38 mouse cellular contexts compared by ENCODE assay signal in genomic region chr13:23133501-23133900, GRCm38 (mm10). TPM values are rescaled to one million over a fixed set of nuclear protein-coding genes. Genes with fewer than 3 reads are reported as not detected.
DNase-seq lines count a peak whose midpoint lies in the region; ATAC-seq and TF ChIP-seq lines count a peak whose summit lies in the region.
"Had no signal": no experiment of that assay in that cellular context is flagged by ENCODE, and none has a peak within 500 bp of the region (broad histone marks: within the 10 kb centered on the region; RNA-seq: fewer than 3 reads in every experiment).

No protein-coding gene starts in this region.

- no peak for DNase-seq in hindbrain, embryonic 11.5 days (ENCODE audit: low spot score)
- DNase-seq in ES-E14 (ENCODE audit: low read depth, low spot score) (peak; percentile 11), ZHBTc4 (ENCODE audit: low read depth, low spot score) (peak; percentile 33)
- no peak for DNase-seq in right cerebral cortex, postnatal 36 days (ENCODE audit: low spot score in 2 of 2)
- no peak for DNase-seq in T-cell, adult 2 months (ENCODE audit: low spot score)
- DNase-seq: adrenal gland, postnatal 10 days; adrenal gland, postnatal 36 days; B cell, adult 2 months; cerebellum, adult 11 months; cerebellum, adult 2 months; cerebellum, adult 9-11 months; cerebellum, postnatal 25 days; embryo, embryonic 11 days; forebrain, postnatal 0 days; gastrocnemius, adult 2 months; gastrocnemius, postnatal 14 days; heart, adult 11 months; kidney, adult 11 months; kidney, adult 9 months had no signal

- H3K36me3 ChIP-seq in hindbrain, embryonic 16.5 days (ENCODE audit: control insufficient read depth, insufficient read depth, low read length) = no peaks in the 10 kb centered on the region
- H3K36me3 ChIP-seq in hindbrain, embryonic 11.5 days (ENCODE audit: control insufficient read depth, insufficient read depth, low read length) = no peaks in the 10 kb centered on the region
- no peaks in the 10 kb centered on the region for H3K36me3 ChIP-seq in ES-E14 (ENCODE audit: control insufficient read depth, insufficient read depth, low read length, poor library complexity, severe bottlenecking)
- no peaks in the 10 kb centered on the region for H3K36me3 ChIP-seq in intestine, embryonic 16.5 days (ENCODE audit: control insufficient read depth, insufficient read depth, low read length)
- H3K36me3 ChIP-seq: embryonic facial prominence, embryonic 15.5 days had no signal

- no peaks in the 10 kb centered on the region for H3K27me3 ChIP-seq in hindbrain, embryonic 16.5 days (replicated peaks; ENCODE audit: control insufficient read depth, insufficient read depth, low read length)
- H3K27me3 ChIP-seq in hindbrain, embryonic 11.5 days (ENCODE audit: control insufficient read depth, insufficient read depth, low read length) = no peaks in the 10 kb centered on the region
- H3K27me3 ChIP-seq in intestine, embryonic 16.5 days (replicated peaks; ENCODE audit: control insufficient read depth, insufficient read depth, low read length) = no peaks in the 10 kb centered on the region
- H3K27me3 ChIP-seq: CH12.LX; embryonic facial prominence, embryonic 15.5 days had no signal

- H3K4me2 ChIP-seq in hindbrain, embryonic 16.5 days (ENCODE audit: low read length) = no peak overlapping the region
- no peak overlapping the region for H3K4me2 ChIP-seq in hindbrain, embryonic 11.5 days (replicated peaks; ENCODE audit: low read depth, low read length)
- no peak overlapping the region for H3K4me2 ChIP-seq in intestine, embryonic 16.5 days (ENCODE audit: low read depth, low read length)
- H3K4me2 ChIP-seq: embryonic facial prominence, embryonic 15.5 days; heart, embryonic 11.5 days; hindbrain, embryonic 14.5 days had no signal

- H3K4me1 ChIP-seq in hindbrain, embryonic 16.5 days (ENCODE audit: control insufficient read depth, insufficient read depth, low read depth, low read length) = no peaks in the 10 kb centered on the region
- no peaks in the 10 kb centered on the region for H3K4me1 ChIP-seq in hindbrain, embryonic 11.5 days (replicated peaks; ENCODE audit: control insufficient read depth, insufficient read depth, low read length)
- no peaks in the 10 kb centered on the region for H3K4me1 ChIP-seq in ES-E14 (ENCODE audit: control insufficient read depth in 2 of 2, insufficient read depth in 2 of 2, low read length in 2 of 2, poor library complexity in 1 of 2)
- H3K4me1 ChIP-seq in intestine, embryonic 16.5 days (ENCODE audit: control insufficient read depth, insufficient read depth, low read length) = no peaks in the 10 kb centered on the region
- H3K4me1 ChIP-seq: embryonic facial prominence, embryonic 15.5 days had no signal

- no peaks in the 10 kb centered on the region for H3K9me3 ChIP-seq in hindbrain, embryonic 16.5 days (ENCODE audit: control insufficient read depth, low read length)
- H3K9me3 ChIP-seq in hindbrain, embryonic 11.5 days (ENCODE audit: control insufficient read depth, low read length) = no peaks in the 10 kb centered on the region
- no peaks in the 10 kb centered on the region for H3K9me3 ChIP-seq in ES-E14 (ENCODE audit: control insufficient read depth, insufficient read depth, low read depth, low read length)
- H3K9me3 ChIP-seq in intestine, embryonic 16.5 days (ENCODE audit: control insufficient read depth, low read length) = no peaks in the 10 kb centered on the region
- H3K9me3 ChIP-seq: embryonic facial prominence, embryonic 15.5 days had no signal

- in situ Hi-C loops in ES-E14 (cut with MboI; ENCODE audit: low sequenced_read_pairs in 2 of 2, unreplicated experiment in 2 of 2) = no loop called here

- H3K27ac ChIP-seq in hindbrain, embryonic 16.5 days (ENCODE audit: low read depth, low read length) = no peak overlapping the region
- no peak overlapping the region for H3K27ac ChIP-seq in hindbrain, embryonic 11.5 days (ENCODE audit: low read depth, low read length)
- no peak overlapping the region for H3K27ac ChIP-seq in ES-E14 (ENCODE audit: insufficient read depth, low read depth, low read length, poor library complexity, severe bottlenecking)
- H3K27ac ChIP-seq in intestine, embryonic 16.5 days (ENCODE audit: low read length) = no peak overlapping the region
- H3K27ac ChIP-seq: embryonic facial prominence, embryonic 15.5 days; gastrocnemius, adult 2 months; hindbrain, embryonic 14.5 days had no signal

- WGBS in hindbrain, embryonic 16.5 days = 62% methylated on average over 1 of the region's 1 CpGs
- WGBS in hindbrain, embryonic 11.5 days = 84% methylated on average over 1 of the region's 1 CpGs
- 52% methylated on average over 1 of the region's 1 CpGs for WGBS in intestine, embryonic 16.5 days

- no peak overlapping the region for H3K9ac ChIP-seq in hindbrain, embryonic 16.5 days (ENCODE audit: low read depth, low read length)
- no peak overlapping the region for H3K9ac ChIP-seq in hindbrain, embryonic 11.5 days (ENCODE audit: low read depth, low read length)
- H3K9ac ChIP-seq in ES-E14 (ENCODE audit: insufficient read depth, low read depth, low read length, poor library complexity, severe bottlenecking) = no peak overlapping the region
- H3K9ac ChIP-seq in intestine, embryonic 16.5 days (ENCODE audit: low read depth, low read length) = no peak overlapping the region
- H3K9ac ChIP-seq: embryonic facial prominence, embryonic 15.5 days; forebrain, postnatal 0 days; hindbrain, embryonic 14.5 days had no signal

- no peak overlapping the region for H3K4me3 ChIP-seq in hindbrain, embryonic 16.5 days (ENCODE audit: low read length)
- H3K4me3 ChIP-seq in hindbrain, embryonic 11.5 days (ENCODE audit: low read depth, low read length) = no peak overlapping the region
- no peak overlapping the region for H3K4me3 ChIP-seq in ES-E14 (ENCODE audit: insufficient read depth in 1 of 2, low read depth in 1 of 2, low read length in 2 of 2, poor library complexity in 1 of 2, severe bottlenecking in 1 of 2)
- H3K4me3 ChIP-seq in intestine, embryonic 16.5 days (ENCODE audit: low read length) = no peak overlapping the region
- H3K4me3 ChIP-seq: embryonic facial prominence, embryonic 15.5 days; gastrocnemius, adult 2 months had no signal

- peak; percentile 69; the same call in 1 of the 2 replicates for ATAC-seq in hindbrain, embryonic 16.5 days
- no peak for ATAC-seq in hindbrain, embryonic 11.5 days (ENCODE audit: low FRiP score)
- ATAC-seq in intestine, embryonic 16.5 days = peak; percentile 71
- ATAC-seq: activated CD4-positive, CD25-positive, alpha-beta regulatory T cell, adult 4 months; forebrain, embryonic 14.5 days; forebrain, postnatal 0 days had no signal

TF ChIP-seq in ES-E14, 5 proteins besides CTCF, POLR2A, EP300 and RAD21:
- no peak for TF ChIP-seq CHD2 (IDR thresholded peaks at IDR 0.05; ENCODE audit: low read depth, low read length)
- no peak for TF ChIP-seq MAFK (IDR thresholded peaks at IDR 0.05; ENCODE audit: insufficient read depth, low read depth, low read length)
- no peak for TF ChIP-seq ZNF384 (IDR thresholded peaks at IDR 0.05; ENCODE audit: low read depth, low read length)
- TF ChIP-seq HCFC1 (IDR thresholded peaks at IDR 0.05; ENCODE audit: borderline replicate concordance, insufficient read depth, low read length) = no peak
- TF ChIP-seq ZC3H11A (IDR thresholded peaks at IDR 0.05; ENCODE audit: borderline replicate concordance, low read depth, low read length) = no peak

RNA-seq across cellular contexts. Expression of gene Vmn1r218, which starts 0.5 kb away (rescaled TPM):
- not detected in 2 replicates for polyA plus RNA-seq in hindbrain, embryonic 16.5 days (2015; fragmentation: Nextera tagmentation; extraction: Ambion mirVana)
- polyA plus RNA-seq in hindbrain, embryonic 11.5 days (2014; fragmentation: Nextera tagmentation; extraction: Ambion mirVana) = not detected in 2 replicates
- total RNA-seq in ES-E14 (2012; rRNA removed) = not detected in 2 replicates
- not detected in 2 replicates for polyA plus RNA-seq in intestine, embryonic 16.5 days (2015; fragmentation: Nextera tagmentation; extraction: Ambion mirVana)
- total RNA-seq: adrenal gland, postnatal 10 days; adrenal gland, postnatal 36 days; CH12.LX; common myeloid progenitor, adult 5-6 weeks; forebrain, postnatal 0 days; gastrocnemius, adult 2 months; gastrocnemius, postnatal 14 days; gastrocnemius, postnatal 4 days; heart, adult 8-10 months; heart, postnatal 25 days; hematopoietic stem cell, adult 5-6 weeks; MEL had no signal
- polyA plus RNA-seq: activated CD4-positive, CD25-positive, alpha-beta regulatory T cell, adult 4 months; cerebellum, adult 2 months; embryonic facial prominence, embryonic 11.5 days; forebrain, embryonic 14.5 days; forebrain, postnatal 0 days; frontal cortex, adult 2 months; heart, embryonic 11.5 days; heart, embryonic 14.5 days; heart, postnatal 0 days; hindbrain, embryonic 14.5 days had no signal

RNA-seq across cellular contexts. Expression of gene Vmn1r217, which starts 15.5 kb away (rescaled TPM):
- not detected in 2 replicates for polyA plus RNA-seq in hindbrain, embryonic 16.5 days (2015; fragmentation: Nextera tagmentation; extraction: Ambion mirVana)
- not detected in 2 replicates for polyA plus RNA-seq in hindbrain, embryonic 11.5 days (2014; fragmentation: Nextera tagmentation; extraction: Ambion mirVana)
- total RNA-seq in ES-E14 (2012; rRNA removed) = not detected in 2 replicates
- not detected in 2 replicates for polyA plus RNA-seq in intestine, embryonic 16.5 days (2015; fragmentation: Nextera tagmentation; extraction: Ambion mirVana)
- total RNA-seq: adrenal gland, postnatal 10 days; adrenal gland, postnatal 36 days; CH12.LX; common myeloid progenitor, adult 5-6 weeks; forebrain, postnatal 0 days; gastrocnemius, adult 2 months; gastrocnemius, postnatal 14 days; gastrocnemius, postnatal 4 days; heart, adult 8-10 months; heart, postnatal 25 days; hematopoietic stem cell, adult 5-6 weeks; MEL had no signal
- polyA plus RNA-seq: activated CD4-positive, CD25-positive, alpha-beta regulatory T cell, adult 4 months; cerebellum, adult 2 months; embryonic facial prominence, embryonic 11.5 days; embryonic facial prominence, embryonic 15.5 days; forebrain, embryonic 11.5 days; forebrain, embryonic 14.5 days; forebrain, postnatal 0 days; frontal cortex, adult 2 months; heart, embryonic 11.5 days; heart, embryonic 14.5 days; heart, postnatal 0 days; hindbrain, embryonic 14.5 days had no signal

RNA-seq across cellular contexts. Expression of gene Vmn1r219, which starts 25.6 kb away (rescaled TPM):
- not detected in 2 replicates for polyA plus RNA-seq in hindbrain, embryonic 16.5 days (2015; fragmentation: Nextera tagmentation; extraction: Ambion mirVana)
- polyA plus RNA-seq in hindbrain, embryonic 11.5 days (2014; fragmentation: Nextera tagmentation; extraction: Ambion mirVana) = not detected in 2 replicates
- total RNA-seq in ES-E14 (2012; rRNA removed) = 0.04 and 0.11 TPM in 2 replicates
- 0.01 TPM in 1 of 2 replicates, not detected in the other for polyA plus RNA-seq in intestine, embryonic 16.5 days (2015; fragmentation: Nextera tagmentation; extraction: Ambion mirVana)
- total RNA-seq: adrenal gland, postnatal 10 days; adrenal gland, postnatal 36 days; CH12.LX; common myeloid progenitor, adult 5-6 weeks; forebrain, postnatal 0 days; gastrocnemius, adult 2 months; gastrocnemius, postnatal 14 days; gastrocnemius, postnatal 4 days; heart, adult 8-10 months; heart, postnatal 25 days; hematopoietic stem cell, adult 5-6 weeks; MEL had no signal
- polyA plus RNA-seq: activated CD4-positive, CD25-positive, alpha-beta regulatory T cell, adult 4 months; cerebellum, adult 2 months; embryonic facial prominence, embryonic 15.5 days; forebrain, embryonic 11.5 days; forebrain, embryonic 14.5 days; forebrain, postnatal 0 days; frontal cortex, adult 2 months; heart, embryonic 11.5 days; heart, embryonic 14.5 days; heart, postnatal 0 days; hindbrain, embryonic 14.5 days had no signal

RNA-seq across cellular contexts. Expression of gene Vmn1r220, which starts 54.3 kb away (rescaled TPM):
- not detected in 2 replicates for polyA plus RNA-seq in hindbrain, embryonic 16.5 days (2015; fragmentation: Nextera tagmentation; extraction: Ambion mirVana)
- not detected in 2 replicates for polyA plus RNA-seq in hindbrain, embryonic 11.5 days (2014; fragmentation: Nextera tagmentation; extraction: Ambion mirVana)
- not detected in 2 replicates for total RNA-seq in ES-E14 (2012; rRNA removed)
- not detected in 2 replicates for polyA plus RNA-seq in intestine, embryonic 16.5 days (2015; fragmentation: Nextera tagmentation; extraction: Ambion mirVana)
- total RNA-seq: adrenal gland, postnatal 10 days; adrenal gland, postnatal 36 days; CH12.LX; common myeloid progenitor, adult 5-6 weeks; forebrain, postnatal 0 days; gastrocnemius, adult 2 months; gastrocnemius, postnatal 14 days; gastrocnemius, postnatal 4 days; heart, adult 8-10 months; heart, postnatal 25 days; hematopoietic stem cell, adult 5-6 weeks; MEL had no signal
- polyA plus RNA-seq: activated CD4-positive, CD25-positive, alpha-beta regulatory T cell, adult 4 months; cerebellum, adult 2 months; embryonic facial prominence, embryonic 11.5 days; embryonic facial prominence, embryonic 15.5 days; forebrain, embryonic 11.5 days; forebrain, embryonic 14.5 days; forebrain, postnatal 0 days; frontal cortex, adult 2 months; heart, embryonic 11.5 days; heart, embryonic 14.5 days; heart, postnatal 0 days; hindbrain, embryonic 14.5 days had no signal

Comparison
In these comparisons a context has a peak if more than half of its experiments do, and no peak if none do; other contexts are left out.
1. DNase-seq: peak in ES-E14 (single experiment) and ZHBTc4 (single experiment); none in hindbrain, embryonic 11.5 days (single experiment), right cerebral cortex, postnatal 36 days (0 of 2) and T-cell, adult 2 months (single experiment).